Mouse (Mus musculus): ENCODE measurements around the gene Olfr809. TPM values are rescaled to one million over a fixed set of nuclear protein-coding genes. Genes with fewer than 3 reads are reported as not detected.

Gene Olfr809
- total RNA-seq (2021): not detected
- long read RNA-seq, experiment 1: 0 reads
- long read RNA-seq, experiment 2: 0 reads

GRCm38 (mm10) chr10:129774338-129774737, at the start of gene Olfr809:
Gene Olfr809, plus strand, starts transcription at chr10:129774638.
- no peak for DNase-seq

GRCm38 (mm10) chr10:129729275-129729674, 45.2 kb upstream of the Olfr809 start, which contains the start of gene Olfr805:
Gene Olfr805, minus strand, starts transcription at chr10:129729375.
- DNase-seq: no peak

GRCm38 (mm10) chr10:129741821-129742220, 32.6 kb upstream of the Olfr809 start, which contains the start of gene Olfr806:
Gene Olfr806, minus strand, starts transcription at chr10:129741921.
- no peak for DNase-seq

- no peak for DNase-seq
These were observed 16.7 kb upstream of the Olfr809 start, which contains the start of gene Olfr807 for GRCm38 (mm10) chr10:129757693-129758092. Gene Olfr807, minus strand, starts transcription at chr10:129757793.

- no peak for DNase-seq
These were observed 9.3 kb upstream of the Olfr809 start, which contains the start of gene Olfr808 for GRCm38 (mm10) chr10:129765182-129765581. Gene Olfr808, plus strand, starts transcription at chr10:129765482.

- peak; percentile 45 for DNase-seq
These were observed 3.7 kb downstream of the Olfr809 start for GRCm38 (mm10) chr10:129778123-129778522.

- no peak for DNase-seq
These were observed 20.4 kb downstream of the Olfr809 start, which contains the start of gene Olfr810 for GRCm38 (mm10) chr10:129794817-129795216. Gene Olfr810, minus strand, starts transcription at chr10:129794917.

GRCm38 (mm10) chr10:129804296-129804695, 29.9 kb downstream of the Olfr809 start, which contains the start of gene Olfr811:
Gene Olfr811, minus strand, starts transcription at chr10:129804396.
- no peak for DNase-seq

Small RNAs within 50 kb of the gene (microRNA-seq; reads per million reads assigned to microRNA genes)
- gene Gm24485 (ENCODE audit: borderline replicate concordance in 2 of 2): 0 reads per million in 2 experiments

Other genes with a start within 250 kb of the Olfr809 start
- gene Olfr792, start 235.5 kb upstream of the Olfr809 start, total RNA-seq (2021): not detected
- gene Olfr794, start 207.0 kb upstream of the Olfr809 start, total RNA-seq (2021): not detected
- not detected for gene Olfr796, start 162.1 kb upstream of the Olfr809 start, total RNA-seq (2021)
- gene Olfr798, start 146.7 kb upstream of the Olfr809 start, total RNA-seq (2021): not detected
- not detected for gene Olfr799, start 137.2 kb upstream of the Olfr809 start, total RNA-seq (2021)
- not detected for gene Olfr800, start 116.9 kb upstream of the Olfr809 start, total RNA-seq (2021)
- not detected for gene Olfr801, start 100.8 kb upstream of the Olfr809 start, total RNA-seq (2021)
- gene Olfr802, start 86.5 kb upstream of the Olfr809 start, total RNA-seq (2021): not detected
- gene Olfr803, start 80.4 kb upstream of the Olfr809 start, total RNA-seq (2021): not detected
- not detected for gene Olfr804, start 71.4 kb upstream of the Olfr809 start, total RNA-seq (2021)
- not detected for gene Olfr805, start 45.3 kb upstream of the Olfr809 start, total RNA-seq (2021)
- not detected for gene Olfr806, start 32.7 kb upstream of the Olfr809 start, total RNA-seq (2021)
- not detected for gene Olfr807, start 16.8 kb upstream of the Olfr809 start, total RNA-seq (2021)
- not detected for gene Olfr808, start 9.2 kb upstream of the Olfr809 start, total RNA-seq (2021)
- not detected for gene Olfr810, start 20.3 kb downstream of the Olfr809 start, total RNA-seq (2021)
- gene Olfr811, start 29.8 kb downstream of the Olfr809 start, total RNA-seq (2021): not detected
- gene Olfr812, start 71.5 kb downstream of the Olfr809 start, total RNA-seq (2021): not detected
- not detected for gene Olfr813, start 80.7 kb downstream of the Olfr809 start, total RNA-seq (2021)
- not detected for gene Olfr814, start 105.2 kb downstream of the Olfr809 start, total RNA-seq (2021)
- gene Olfr815, start 131.2 kb downstream of the Olfr809 start, total RNA-seq (2021): not detected
- not detected for gene Olfr816, start 141.0 kb downstream of the Olfr809 start, total RNA-seq (2021)
- gene Olfr818, start 174.5 kb downstream of the Olfr809 start, total RNA-seq (2021): not detected
- not detected for gene Olfr819, start 192.6 kb downstream of the Olfr809 start, total RNA-seq (2021)
- not detected for gene Olfr247, start 201.5 kb downstream of the Olfr809 start, total RNA-seq (2021)
- not detected for gene Gm10310, start 210.4 kb downstream of the Olfr809 start, total RNA-seq (2021)
- not detected for gene Olfr820, start 238.0 kb downstream of the Olfr809 start, total RNA-seq (2021)